Mouse (Mus musculus) hindbrain, embryonic 16.5 days (tissue): ENCODE results near the gene Asb15. TPM values are rescaled to one million over a fixed set of nuclear protein-coding genes. Genes with fewer than 3 reads are reported as not detected.

Experiments used
- ATAC-seq: fragments of 200-750 bp; cut with Nextera tagmentation; 2 replicates; pipeline ENCODE4 v1.8.0; 2017; ENCODE audit warnings: moderate TSS enrichment, moderate library complexity
- H3K27ac ChIP-seq: fragments of 300-500 bp; sonication (generic); 2 replicates; pipeline ENCODE4 v1.5.1; 2014; ENCODE audit warnings: low read depth, mild to moderate bottlenecking, control low read depth, low read length, moderate library complexity
- H3K27me3 ChIP-seq: fragments of 300-500 bp; sonication (generic); replicated peaks from 2 replicates; pipeline ENCODE4 v1.6.1; 2014; ENCODE audit warnings: low read length; ENCODE audit not compliant: control insufficient read depth, insufficient read depth
- H3K36me3 ChIP-seq: fragments of 300-500 bp; sonication (generic); 2 replicates; pipeline ENCODE4 v1.6.1; 2014; ENCODE audit warnings: mild to moderate bottlenecking, low read length, moderate library complexity, mixed read lengths; ENCODE audit not compliant: control insufficient read depth, insufficient read depth
- H3K4me1 ChIP-seq: fragments of 300-500 bp; sonication (generic); 2 replicates; pipeline ENCODE4 v1.6.1; 2014; ENCODE audit warnings: low read depth, low read length; ENCODE audit not compliant: control insufficient read depth, insufficient read depth
- H3K4me2 ChIP-seq: fragments of 300-500 bp; sonication (generic); 2 replicates; pipeline ENCODE4 v1.6.1; 2014; ENCODE audit warnings: mild to moderate bottlenecking, low read length, control low read depth, moderate library complexity
- H3K4me3 ChIP-seq: fragments of 300-500 bp; sonication (generic); 2 replicates; pipeline ENCODE4 v1.5.1; 2014; ENCODE audit warnings: mild to moderate bottlenecking, low read length, control low read depth, moderate library complexity
- H3K9ac ChIP-seq: fragments of 300-500 bp; sonication (generic); 2 replicates; pipeline ENCODE4 v1.6.1; 2014; ENCODE audit warnings: low read depth, mild to moderate bottlenecking, control low read depth, low read length, moderate library complexity
- H3K9me3 ChIP-seq: fragments of 300-500 bp; sonication (generic); 2 replicates; pipeline ENCODE4 v1.6.1; 2014; ENCODE audit warnings: mild to moderate bottlenecking, low read length, moderate library complexity; ENCODE audit not compliant: control insufficient read depth
- WGBS: fragments of 180-500 bp; shearing (Covaris S2); extraction: QIAGEN DNeasy Blood & Tissue Kit; methylation state at CpG from one replicate; pipeline ENCODE4 v1.1.7; 2014; 5-methylcytosine and 5-hydroxymethylcytosine counted together
- polyA plus RNA-seq: library from polyadenylated mRNA; unstranded; fragments of >200 nt; fragmentation: Nextera tagmentation; extraction: Ambion mirVana; gene quantifications from 2 replicates; pipeline ENCODE4 v1.2.1, GENCODE M21; 2015

Asb15 gene
- polyA plus RNA-seq, 1 experiment from 2014 or later, result 0.05 TPM

- 56% methylated on average over 11 of the region's 11 CpGs for WGBS
- no peaks in the 10 kb centered on the region for H3K27me3 ChIP-seq
- H3K4me1 ChIP-seq, result peaks cover 12% of the 10 kb centered on the region
- peak overlapping the region; percentile 17; the same call in 1 of the 2 replicates for H3K9ac ChIP-seq
- no peaks in the 10 kb centered on the region for H3K36me3 ChIP-seq
- no peaks in the 10 kb centered on the region for H3K9me3 ChIP-seq
- ATAC-seq, result no peak
- H3K4me2 ChIP-seq, result peak overlapping the region; percentile 48
- no peak overlapping the region for H3K4me3 ChIP-seq
- no peak overlapping the region for H3K27ac ChIP-seq
Measured at GRCm38 (mm10) chr6:24530711-24531420, 2.9 kb downstream of the Asb15 start.

- no peak for ATAC-seq
- no peak overlapping the region for H3K27ac ChIP-seq
- H3K36me3 ChIP-seq, result no peaks in the 10 kb centered on the region
- no peaks in the 10 kb centered on the region for H3K27me3 ChIP-seq
- no peaks in the 10 kb centered on the region for H3K9me3 ChIP-seq
- H3K9ac ChIP-seq, result no peak overlapping the region
- H3K4me3 ChIP-seq, result no peak overlapping the region
- 86% methylated on average over 3 of the region's 3 CpGs for WGBS
- H3K4me2 ChIP-seq, result no peak overlapping the region
- peaks cover 6% of the 10 kb centered on the region for H3K4me1 ChIP-seq
Measured at GRCm38 (mm10) chr6:24532804-24533203, 4.9 kb downstream of the Asb15 start.

GRCm38 (mm10) chr6:24538435-24538834 is 10.5 kb downstream of the Asb15 start:
- no peak overlapping the region for H3K4me2 ChIP-seq
- H3K4me3 ChIP-seq, result no peak overlapping the region
- H3K36me3 ChIP-seq, result no peaks in the 10 kb centered on the region
- no peaks in the 10 kb centered on the region for H3K4me1 ChIP-seq
- 89% methylated on average over 3 of the region's 3 CpGs for WGBS
- H3K27me3 ChIP-seq, result no peaks in the 10 kb centered on the region
- no peaks in the 10 kb centered on the region for H3K9me3 ChIP-seq
- H3K27ac ChIP-seq, result no peak overlapping the region
- no peak overlapping the region for H3K9ac ChIP-seq
- no peak for ATAC-seq

- Histone ChIP-seq H3K9ac (no peak overlapping the region), H3K27me3 (no peaks in the 10 kb centered on the region), H3K9me3 (no peaks in the 10 kb centered on the region), H3K4me1 (no peaks in the 10 kb centered on the region), H3K4me3 (no peak overlapping the region), H3K27ac (no peak overlapping the region), H3K36me3 (no peaks in the 10 kb centered on the region), H3K4me2 (no peak overlapping the region)
- ATAC-seq, result no peak
- 72% methylated on average over 4 of the region's 4 CpGs for WGBS
Measured at GRCm38 (mm10) chr6:24540106-24540505, 12.2 kb downstream of the Asb15 start.

- Histone ChIP-seq H3K9me3 (no peaks in the 10 kb centered on the region), H3K4me1 (no peaks in the 10 kb centered on the region), H3K27ac (no peak overlapping the region), H3K36me3 (no peaks in the 10 kb centered on the region), H3K4me3 (no peak overlapping the region), H3K4me2 (no peak overlapping the region), H3K27me3 (no peaks in the 10 kb centered on the region), H3K9ac (no peak overlapping the region)
- no peak for ATAC-seq
Measured at GRCm38 (mm10) chr6:24542393-24542792, 14.4 kb downstream of the Asb15 start.

GRCm38 (mm10) chr6:24543119-24543591 is 15.2 kb downstream of the Asb15 start:
- Histone ChIP-seq H3K27ac (no peak overlapping the region), H3K9me3 (no peaks in the 10 kb centered on the region), H3K4me3 (no peak overlapping the region), H3K4me1 (no peaks in the 10 kb centered on the region), H3K27me3 (no peaks in the 10 kb centered on the region), H3K36me3 (no peaks in the 10 kb centered on the region), H3K9ac (no peak overlapping the region), H3K4me2 (no peak overlapping the region)
- no peak for ATAC-seq
- WGBS, result 62% methylated on average over 6 of the region's 6 CpGs

GRCm38 (mm10) chr6:24546716-24547420 is 18.9 kb downstream of the Asb15 start:
- Histone ChIP-seq H3K9ac (no peak overlapping the region), H3K4me2 (no peak overlapping the region), H3K4me1 (no peaks in the 10 kb centered on the region), H3K9me3 (no peaks in the 10 kb centered on the region), H3K27ac (no peak overlapping the region), H3K36me3 (no peaks in the 10 kb centered on the region), H3K27me3 (no peaks in the 10 kb centered on the region), H3K4me3 (no peak overlapping the region)
- 73% methylated on average over 1 of the region's 1 CpGs for WGBS
- ATAC-seq, result no peak

- H3K9ac ChIP-seq, result no peak overlapping the region
- H3K27me3 ChIP-seq, result no peaks in the 10 kb centered on the region
- no peaks in the 10 kb centered on the region for H3K4me1 ChIP-seq
- no peak overlapping the region for H3K4me3 ChIP-seq
- H3K36me3 ChIP-seq, result no peaks in the 10 kb centered on the region
- no peaks in the 10 kb centered on the region for H3K9me3 ChIP-seq
- H3K4me2 ChIP-seq, result no peak overlapping the region
- no peak for ATAC-seq
- WGBS, result 94% methylated on average over 2 of the region's 2 CpGs
- H3K27ac ChIP-seq, result no peak overlapping the region
Measured at GRCm38 (mm10) chr6:24549801-24550200, 21.9 kb downstream of the Asb15 start.

- no peaks in the 10 kb centered on the region for H3K36me3 ChIP-seq
- H3K4me3 ChIP-seq, result no peak overlapping the region
- H3K27ac ChIP-seq, result no peak overlapping the region
- H3K27me3 ChIP-seq, result no peaks in the 10 kb centered on the region
- no peak overlapping the region for H3K4me2 ChIP-seq
- no peak overlapping the region for H3K9ac ChIP-seq
- ATAC-seq, result no peak
- 82% methylated on average over 7 of the region's 7 CpGs for WGBS
- no peaks in the 10 kb centered on the region for H3K9me3 ChIP-seq
- H3K4me1 ChIP-seq, result no peaks in the 10 kb centered on the region
Measured at GRCm38 (mm10) chr6:24552046-24552445, 24.1 kb downstream of the Asb15 start.
